Mouse (Mus musculus): ENCODE data around the gene Psmd12. TPM values are rescaled to one million over a fixed set of nuclear protein-coding genes. Genes with fewer than 3 reads are reported as not detected.

The Psmd12 gene
- polyA plus RNA-seq, 1 experiment from 2014 or later: 154 TPM

DNA sequence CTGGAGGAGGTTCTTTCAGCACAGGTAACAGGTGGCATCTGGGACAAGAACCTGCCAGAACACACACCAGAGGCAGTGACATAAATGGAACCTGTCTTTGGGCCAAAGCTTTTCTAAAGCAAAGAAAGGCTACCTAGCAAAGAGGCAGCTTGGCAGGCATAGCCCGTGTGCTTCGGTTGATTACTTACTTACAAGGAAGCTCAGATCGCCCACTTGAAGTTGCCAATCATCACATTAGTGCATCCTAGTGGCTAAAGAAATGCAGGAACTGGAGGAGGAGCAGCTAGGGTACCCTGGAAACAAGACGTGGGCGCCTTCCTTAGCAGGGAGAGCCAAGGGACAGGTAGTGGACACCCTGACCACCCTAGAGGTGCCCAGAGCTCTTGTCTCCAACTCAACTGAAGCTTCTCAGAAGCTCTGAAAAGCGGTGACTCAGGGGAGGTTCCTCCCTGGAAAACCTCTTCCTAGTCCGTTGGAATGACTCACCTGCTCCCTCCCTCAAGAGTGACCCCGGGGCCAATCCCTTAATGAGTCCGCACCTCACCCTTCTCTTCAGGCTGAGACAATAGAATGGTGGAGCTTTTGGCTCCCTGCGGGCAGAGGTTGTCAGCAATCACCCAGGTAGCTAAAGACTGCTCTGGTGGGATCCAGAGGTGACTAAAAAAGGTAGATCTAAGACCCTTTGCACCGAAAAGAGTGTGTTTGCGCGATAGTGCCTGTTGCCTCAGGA is 66.6 kb downstream of the Psmd12 start:
- Histone ChIP-seq H3K27ac (ENCODE audit: low read length) (peak overlapping the region; percentile 79), H3K4me1 (ENCODE audit: control insufficient read depth, insufficient read depth, low read length) (peaks cover 3% of the 10 kb centered on the region; the same call in 1 of the 2 replicates), H3K4me2 (ENCODE audit: low read depth, low read length) (peak overlapping the region; percentile 100), H3K4me3 (ENCODE audit: low read length) (peak overlapping the region; percentile 99), H3K36me3 (ENCODE audit: control insufficient read depth, insufficient read depth, low read length) (no peaks in the 10 kb centered on the region), H3K9me3 (ENCODE audit: control insufficient read depth, low read length) (no peaks in the 10 kb centered on the region), H3K27me3 (replicated peaks; ENCODE audit: control insufficient read depth, insufficient read depth, low read length) (no peaks in the 10 kb centered on the region), H3K9ac (ENCODE audit: low read depth, low read length) (peak overlapping the region; percentile 95; the same call in 1 of the 2 replicates)
- peak; percentile 71 for ATAC-seq
- 21% methylated on average over 13 of the region's 13 CpGs for WGBS

DNA sequence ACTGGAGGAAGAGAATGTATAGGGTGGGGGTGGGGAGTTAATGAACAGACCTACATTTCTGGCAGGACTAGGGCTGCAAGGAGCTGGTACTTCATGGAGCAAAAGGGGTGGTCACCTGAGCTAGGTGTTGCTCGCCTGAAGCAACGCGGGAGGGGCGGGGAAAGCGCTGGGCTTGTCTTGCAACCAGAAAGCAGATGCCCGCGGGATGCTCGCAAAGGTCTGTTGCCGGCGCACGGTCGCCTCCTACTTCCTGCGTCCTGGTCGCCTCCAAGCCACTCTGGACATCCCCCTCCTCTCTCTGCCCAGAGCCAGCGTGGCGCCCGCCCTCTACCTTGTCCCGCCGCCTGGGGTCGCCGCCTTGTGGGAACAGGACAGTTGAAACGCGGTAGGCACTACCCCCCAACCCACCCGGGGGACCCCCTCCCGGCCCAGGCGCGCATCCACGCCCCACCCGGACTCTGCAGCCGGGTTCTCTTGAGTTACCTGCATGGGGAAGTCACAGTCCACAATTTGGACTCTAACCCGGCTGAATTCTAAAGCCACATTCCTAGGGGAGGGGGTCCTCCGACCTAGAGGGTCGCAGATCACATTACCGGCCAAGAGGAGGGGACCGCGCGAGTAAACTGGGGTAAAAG is 67.5 kb downstream of the Psmd12 start:
- H3K27ac ChIP-seq (ENCODE audit: low read length): peak overlapping the region; percentile 79

DNA sequence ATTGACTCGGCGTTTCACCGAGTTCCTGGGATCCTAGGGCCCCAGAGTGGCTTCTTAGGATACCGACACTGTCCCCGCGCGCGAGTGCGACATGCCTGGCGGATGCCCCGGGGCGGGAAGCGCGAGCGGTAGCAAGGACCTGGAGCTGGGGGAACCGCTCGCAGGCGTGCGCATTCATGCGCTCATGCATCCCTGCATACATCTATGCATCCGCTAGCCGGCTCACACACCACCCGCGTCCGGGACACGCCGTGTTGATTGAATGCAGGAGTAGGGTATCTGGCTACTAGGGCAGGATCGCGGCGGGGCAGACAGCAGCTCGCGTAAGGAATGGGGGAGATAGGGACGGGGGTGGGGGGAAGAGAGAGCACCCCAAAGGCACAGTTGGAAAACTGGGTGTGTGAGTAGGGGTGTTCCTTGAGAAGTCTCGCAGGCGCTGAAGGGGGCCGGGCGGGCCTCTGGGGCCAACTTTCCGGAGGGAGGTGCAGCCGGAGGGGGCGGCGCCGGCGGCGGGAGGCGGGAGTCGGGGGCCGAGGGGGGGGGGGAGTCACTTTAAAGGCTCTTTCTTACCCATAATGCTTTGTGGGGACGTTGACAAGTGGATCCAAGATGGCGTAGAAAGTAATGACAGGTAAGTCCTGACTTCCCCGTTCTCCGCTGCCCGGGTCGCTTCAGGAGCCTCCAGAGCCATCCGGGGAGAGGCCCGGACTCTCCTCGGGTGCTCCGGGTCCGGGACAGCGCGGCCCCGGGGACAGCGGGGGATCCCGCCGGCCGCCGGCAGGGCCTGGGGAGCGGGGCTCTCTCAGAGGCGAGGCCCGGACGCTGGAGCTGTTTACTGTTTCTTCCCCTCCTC is 68.3 kb downstream of the Psmd12 start, which contains the start of gene Helz:
Gene Helz, plus strand, starts transcription at position 580 of the 853 bp plus-strand sequence.
- H3K4me3 ChIP-seq (ENCODE audit: low read length): peak within 1 kb of the TSS; percentile 99
- peak within 1 kb of the TSS; percentile 100 for H3K4me2 ChIP-seq (ENCODE audit: low read depth, low read length)
- peak within 1 kb of the TSS; percentile 95 for H3K9ac ChIP-seq (ENCODE audit: low read depth, low read length)
- WGBS: under 1% methylated on average over 63 of the region's 70 CpGs
- peaks cover 3% of the 10 kb centered on the region; the same call in 1 of the 2 replicates for H3K4me1 ChIP-seq (ENCODE audit: control insufficient read depth, insufficient read depth, low read length)
- H3K36me3 ChIP-seq (ENCODE audit: control insufficient read depth, insufficient read depth, low read length): no peaks in the 10 kb centered on the region
- H3K27me3 ChIP-seq (replicated peaks; ENCODE audit: control insufficient read depth, insufficient read depth, low read length): no peaks in the 10 kb centered on the region
- no peaks in the 10 kb centered on the region for H3K9me3 ChIP-seq (ENCODE audit: control insufficient read depth, low read length)
- ATAC-seq: peak; percentile 86
- H3K27ac ChIP-seq (ENCODE audit: low read length): peak within 1 kb of the TSS; percentile 80

More for the DNA sequence above, 67.5 kb downstream of the Psmd12 start:
- H3K4me1 ChIP-seq (ENCODE audit: control insufficient read depth, insufficient read depth, low read length): peaks cover 3% of the 10 kb centered on the region; the same call in 1 of the 2 replicates
- H3K4me2 ChIP-seq (ENCODE audit: low read depth, low read length): peak overlapping the region; percentile 100
- peak overlapping the region; percentile 99 for H3K4me3 ChIP-seq (ENCODE audit: low read length)
- peak; percentile 56 for ATAC-seq
- H3K36me3 ChIP-seq (ENCODE audit: control insufficient read depth, insufficient read depth, low read length): no peaks in the 10 kb centered on the region
- WGBS: under 1% methylated on average over 37 of the region's 37 CpGs
- H3K27me3 ChIP-seq (replicated peaks; ENCODE audit: control insufficient read depth, insufficient read depth, low read length): no peaks in the 10 kb centered on the region
- no peaks in the 10 kb centered on the region for H3K9me3 ChIP-seq (ENCODE audit: control insufficient read depth, low read length)
- peak overlapping the region; percentile 95 for H3K9ac ChIP-seq (ENCODE audit: low read depth, low read length)

DNA sequence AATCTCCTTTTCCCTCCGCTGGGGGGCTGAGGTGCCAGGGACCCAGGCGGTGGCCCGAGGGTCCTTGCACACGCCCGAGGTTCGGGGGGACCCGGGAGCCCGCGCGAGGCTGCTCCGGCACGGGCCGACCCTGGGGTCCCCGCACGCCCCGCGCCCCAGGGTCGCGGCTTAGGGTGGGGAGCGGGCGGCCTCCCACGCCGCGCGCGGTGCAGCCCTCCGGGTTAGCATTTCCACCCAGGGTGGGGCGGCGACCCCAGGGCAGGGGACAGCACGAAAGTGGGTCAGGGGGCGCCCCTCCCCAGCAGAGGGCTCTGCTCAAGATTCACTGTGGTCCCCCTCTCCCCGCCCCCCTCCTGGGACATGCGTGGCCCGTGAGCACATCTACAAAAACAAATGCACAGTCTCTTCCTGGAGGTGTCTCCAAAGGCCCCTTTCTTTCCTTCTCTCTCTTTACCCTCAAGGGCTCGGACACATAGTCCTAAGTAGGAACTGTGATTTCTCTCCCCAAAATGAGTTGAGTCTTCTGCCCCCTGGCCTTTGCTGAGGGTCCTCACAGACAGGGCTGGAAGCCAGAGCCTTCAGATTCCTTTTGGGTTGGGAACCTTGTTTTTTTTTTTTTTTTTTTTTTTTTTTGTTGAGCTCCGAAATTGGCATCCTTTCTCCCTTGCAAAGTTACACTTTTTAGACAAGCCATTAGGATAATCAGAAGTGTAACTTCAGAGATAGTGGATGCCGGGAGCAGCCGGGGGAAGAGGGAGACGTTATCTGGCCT is 69.1 kb downstream of the Psmd12 start:
- 6% methylated on average over 38 of the region's 39 CpGs for WGBS
- H3K4me2 ChIP-seq (ENCODE audit: low read depth, low read length): peak overlapping the region; percentile 100
- peak overlapping the region; percentile 95 for H3K9ac ChIP-seq (ENCODE audit: low read depth, low read length)
- H3K9me3 ChIP-seq (ENCODE audit: control insufficient read depth, low read length): no peaks in the 10 kb centered on the region
- H3K4me3 ChIP-seq (ENCODE audit: low read length): peak overlapping the region; percentile 99
- no peaks in the 10 kb centered on the region for H3K27me3 ChIP-seq (replicated peaks; ENCODE audit: control insufficient read depth, insufficient read depth, low read length)
- H3K27ac ChIP-seq (ENCODE audit: low read length): peak overlapping the region; percentile 80
- peak; percentile 19; the same call in 1 of the 2 replicates for ATAC-seq
- H3K36me3 ChIP-seq (ENCODE audit: control insufficient read depth, insufficient read depth, low read length): no peaks in the 10 kb centered on the region
- H3K4me1 ChIP-seq (ENCODE audit: control insufficient read depth, insufficient read depth, low read length): peaks cover 3% of the 10 kb centered on the region; the same call in 1 of the 2 replicates

Other genes starting within 250 kb of the Psmd12 start
- 9.1 and 10.6 TPM in 2 replicates for gene Pitpnc1, start 8.8 kb upstream of the Psmd12 start, polyA plus RNA-seq (2015; fragmentation: Nextera tagmentation; extraction: Ambion mirVana)
- gene Helz, start 68.4 kb downstream of the Psmd12 start, polyA plus RNA-seq (2015; fragmentation: Nextera tagmentation; extraction: Ambion mirVana): 12.8 and 13.5 TPM in 2 replicates
- gene Cacng1, start 237.0 kb downstream of the Psmd12 start, polyA plus RNA-seq (2015; fragmentation: Nextera tagmentation; extraction: Ambion mirVana): 0.18 TPM in 1 of 2 replicates, not detected in the other

Data from intestine, embryonic 16.5 days (tissue).